Mouse (Mus musculus) embryonic stem cell, embryonic (primary cell): ENCODE measurements at regions not wholly inside any gene's neighbourhood (a gene's known extent, or its start where the extent isn't known, plus 50 kb on each side); places are given as distances from the start of the nearest gene placed in this dataset.

ENCODE experiments used
- CTCF ChIA-PET, 4 experiments: fragments of 300-600 bp in 2 of 4; fragments of 350-600 bp in 2 of 4; sonication (Branson Sonifier 250); formaldehyde crosslinking; loops; one replicate each; lab custom pipeline; 2022; ENCODE audit warnings: inconsistent platforms in 2 of 4; lab: Charles Lee
- POLR2A ChIA-PET, 4 experiments: fragments of 300-600 bp in 2 of 4; fragments of 350-600 bp in 2 of 4; sonication (Branson Sonifier 250); formaldehyde crosslinking; loops; one replicate each; lab custom pipeline; 2022; ENCODE audit warnings: antibody characterized with exemption in 4 of 4, inconsistent platforms in 1 of 4; lab: Charles Lee

GRCm38 (mm10) chr15:9898211-9898610, 149.5 kb upstream of the Spef2 start:
- CTCF ChIA-PET = interaction anchor here in 1 of 4 experiments (0.8 kb wide), 1 partner anchor 149 kb away, joined by 3 read pairs; the partner anchor contains the start of gene Spef2
- POLR2A ChIA-PET = interaction anchor here in 1 of 4 experiments (1.0 kb wide), 1 partner anchor 25 kb away, joined by 3 read pairs; no protein-coding TSS in a partner anchor

GRCm38 (mm10) chr15:9893146-9893545, 144.5 kb upstream of the Spef2 start:
- CTCF ChIA-PET = no interaction called here
- POLR2A ChIA-PET = no interaction called here

GRCm38 (mm10) chr15:9892208-9892607, 143.5 kb upstream of the Spef2 start:
- POLR2A ChIA-PET = no interaction called here

GRCm38 (mm10) chr15:9891446-9891845, 142.8 kb upstream of the Spef2 start:
- CTCF ChIA-PET = no interaction called here
- POLR2A ChIA-PET = no interaction called here

More at GRCm38 (mm10) chr15:9892208-9892607, 143.5 kb upstream of the Spef2 start:
- CTCF ChIA-PET = no interaction called here

- CTCF ChIA-PET = no interaction called here
- POLR2A ChIA-PET = no interaction called here
These were observed 127.1 kb upstream of the Spef2 start for GRCm38 (mm10) chr15:9875776-9876175.

DNA sequence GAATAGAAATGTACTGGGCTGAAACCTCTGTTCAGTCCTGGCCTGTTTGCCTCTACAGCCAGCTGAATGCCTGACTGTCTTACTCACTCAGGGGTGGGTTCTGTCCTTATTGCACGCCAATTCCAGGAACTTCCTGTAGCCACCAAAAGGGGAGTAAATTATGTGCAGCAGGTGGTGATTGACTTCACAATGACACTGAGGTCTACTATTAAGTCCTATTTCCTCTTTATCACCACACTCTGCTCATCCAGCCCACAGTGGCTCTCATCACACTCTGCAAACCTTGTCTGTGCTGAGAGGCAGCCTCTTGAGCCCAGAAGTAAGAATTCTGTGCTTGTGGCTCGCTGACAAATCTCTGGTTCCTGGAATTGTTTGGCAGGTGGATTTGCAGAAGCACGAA, 121.5 kb upstream of the Spef2 start:
- ChIA-PET POLR2A (no interaction called here), CTCF (no interaction called here)

GRCm38 (mm10) chr15:9864778-9865177, 116.1 kb upstream of the Spef2 start:
- ChIA-PET POLR2A (no interaction called here), CTCF (interaction anchor here in 2 of 4 experiments (0.6 to 0.7 kb wide), 2 partner anchors 185 to 856 kb away, joined by 3 to 4 read pairs; no protein-coding TSS in a partner anchor)

DNA sequence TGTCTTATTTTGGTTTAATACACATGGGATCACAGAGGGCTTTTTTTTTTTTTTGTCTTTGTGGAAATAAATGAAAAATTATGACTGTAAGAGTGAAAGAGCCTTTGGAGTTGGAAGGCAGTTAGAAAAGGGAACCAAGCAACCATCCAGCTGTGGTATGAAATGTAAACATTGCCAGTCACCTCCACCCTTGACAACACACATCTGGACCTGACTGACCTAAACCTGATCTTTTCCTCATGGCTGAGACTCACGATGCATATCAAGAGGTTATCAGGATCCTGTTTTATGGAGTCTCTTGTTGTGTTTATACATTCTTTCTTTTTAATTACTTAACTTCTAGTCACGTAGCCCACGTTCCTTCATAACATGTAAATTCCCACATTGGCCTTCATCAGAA, 113.2 kb upstream of the Spef2 start:
- POLR2A ChIA-PET = no interaction called here
- CTCF ChIA-PET = no interaction called here

DNA sequence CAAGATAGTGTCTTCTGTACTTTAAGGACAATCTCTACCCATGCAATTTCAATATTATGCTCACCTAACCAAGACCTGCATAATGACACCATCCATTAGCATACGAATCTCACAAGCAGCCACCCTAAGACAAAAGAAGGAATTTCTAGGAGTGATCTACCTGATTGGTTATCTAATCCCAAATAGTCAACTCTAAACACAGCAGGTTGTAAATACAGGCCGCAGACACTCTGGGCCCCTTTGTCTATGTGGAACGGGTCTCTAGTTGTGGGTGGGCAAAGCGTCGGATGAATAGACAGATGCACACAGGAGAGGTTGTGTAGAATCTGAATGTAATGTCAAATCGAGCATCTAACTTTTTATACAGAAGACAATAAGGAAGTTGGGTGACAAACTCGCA, 91.0 kb upstream of the Spef2 start:
- POLR2A ChIA-PET = no interaction called here
- CTCF ChIA-PET = no interaction called here

DNA sequence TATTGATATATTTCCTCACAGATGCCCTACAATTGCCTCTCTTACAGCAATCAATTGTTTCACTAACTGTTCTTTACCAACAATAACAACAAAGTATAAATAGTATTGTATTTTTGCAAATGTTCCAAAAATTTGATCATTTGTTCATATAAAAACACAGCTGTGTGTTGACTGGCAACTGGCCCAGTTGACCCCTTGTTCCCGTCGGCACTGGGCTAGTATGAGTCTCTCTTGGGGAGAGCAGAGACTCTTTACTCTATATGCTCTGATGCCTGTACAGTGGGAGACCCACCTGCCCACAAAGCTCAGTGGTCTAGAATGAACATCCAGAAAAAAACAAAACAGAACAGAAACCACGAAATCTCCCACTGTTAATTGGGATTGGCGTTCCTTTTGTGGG, 86.4 kb upstream of the Spef2 start:
- POLR2A ChIA-PET = interaction anchor here in 2 of 4 experiments (0.6 to 1.1 kb wide), 2 partner anchors 24 to 433 kb away, joined by 3 to 6 read pairs; no protein-coding TSS in a partner anchor

DNA sequence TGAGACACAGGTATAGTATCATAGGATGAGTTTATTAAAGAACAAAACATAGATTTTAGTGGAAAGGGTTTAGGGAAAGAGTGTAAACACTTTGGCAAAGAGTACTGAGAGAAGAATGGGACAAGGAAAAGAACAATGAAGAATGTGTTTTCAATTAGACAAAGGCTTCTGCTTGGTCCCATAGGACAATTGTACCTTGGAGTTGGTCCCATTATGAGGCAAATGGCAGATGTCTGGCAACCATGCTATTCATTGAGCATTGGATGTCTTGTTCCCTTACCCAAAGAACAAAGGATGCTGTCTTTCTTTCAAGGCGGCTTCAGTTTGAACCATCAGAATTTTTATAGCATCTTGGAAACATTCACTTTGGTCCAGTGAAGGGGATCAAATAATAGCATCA, 55.8 kb upstream of the Spef2 start:
- ChIA-PET POLR2A (no interaction called here), CTCF (no interaction called here)

More for the DNA sequence above, 86.4 kb upstream of the Spef2 start:
- CTCF ChIA-PET = no interaction called here
